11 mouse cellular contexts compared by ENCODE assay signal in genomic region chr6:42612218-42612617, GRCm38 (mm10). TPM values are rescaled to one million over a fixed set of nuclear protein-coding genes. Genes with fewer than 3 reads are reported as not detected.
A peak's percentile ranks its signal among the peaks of the same experiment; 100 is the strongest.
DNase-seq lines count a peak whose midpoint lies in the region; ATAC-seq and TF ChIP-seq lines count a peak whose summit lies in the region.
"Had no signal": no experiment of that assay in that cellular context is flagged by ENCODE, and none has a peak within 500 bp of the region (broad histone marks: within the 10 kb centered on the region; RNA-seq: fewer than 3 reads in every experiment).

No protein-coding gene starts in this region.

- no peak overlapping the region for H3K9ac ChIP-seq in heart, postnatal 0 days (replicated peaks; ENCODE audit: low read depth, low read length)
- no peak overlapping the region for H3K9ac ChIP-seq in midbrain, embryonic 13.5 days (replicated peaks)
- no peak overlapping the region for H3K9ac ChIP-seq in stomach, postnatal 0 days (ENCODE audit: low read length)
- H3K9ac ChIP-seq: neural tube, embryonic 12.5 days had no signal

- peak; percentile 17 for DNase-seq in heart, postnatal 0 days (ENCODE audit: low spot score)
- DNase-seq in heart, postnatal 25 days (ENCODE audit: low spot score): no peak
- DNase-seq in midbrain, embryonic 10.5 days (ENCODE audit: low spot score): no peak
- peak; percentile 41 for DNase-seq in brain, embryonic 14.5 days (ENCODE audit: low read depth)
- no peak for DNase-seq in stomach, postnatal 0 days (ENCODE audit: low spot score)

- intact Hi-C loops in heart, postnatal 25 days (cut with DNase I): loop anchor here (10.0 kb wide), 1 partner anchor 253 kb away; no protein-coding TSS in a partner anchor

- TF ChIP-seq POLR2A in brain, embryonic 14.5 days (IDR thresholded peaks at IDR 0.05; ENCODE audit: borderline replicate concordance, extremely low read depth, insufficient read depth, insufficient read length, poor library complexity, severe bottlenecking): no peak

- H3K36me3 ChIP-seq in heart, postnatal 0 days (replicated peaks; ENCODE audit: control insufficient read depth, insufficient read depth, low read length): no peaks in the 10 kb centered on the region
- no peaks in the 10 kb centered on the region for H3K36me3 ChIP-seq in midbrain, embryonic 13.5 days
- H3K36me3 ChIP-seq in midbrain, embryonic 10.5 days: no peaks in the 10 kb centered on the region
- H3K36me3 ChIP-seq in stomach, postnatal 0 days (ENCODE audit: control insufficient read depth, insufficient read depth, low read length): no peaks in the 10 kb centered on the region
- H3K36me3 ChIP-seq: neural tube, embryonic 12.5 days had no signal

- peak; percentile 60 for TF ChIP-seq CTCF in heart, postnatal 0 days (IDR thresholded peaks at IDR 0.05; ENCODE audit: low read depth)
- peak; percentile 49; the same call in 1 of the 2 replicates for TF ChIP-seq CTCF in brain, embryonic 14.5 days (IDR thresholded peaks at IDR 0.05; ENCODE audit: borderline replicate concordance, extremely low read depth, insufficient read depth, insufficient read length)
- peak; percentile 76 for TF ChIP-seq CTCF in stomach, postnatal 0 days (IDR thresholded peaks at IDR 0.05; ENCODE audit: low read depth)

- no peak for TF ChIP-seq EP300 in heart, postnatal 0 days (IDR thresholded peaks at IDR 0.05; ENCODE audit: low read depth)
- TF ChIP-seq EP300 in stomach, postnatal 0 days (optimal IDR thresholded peaks at IDR 0.05): no peak

- no peaks in the 10 kb centered on the region for H3K27me3 ChIP-seq in heart, postnatal 0 days (ENCODE audit: control insufficient read depth, insufficient read depth, low read length)
- H3K27me3 ChIP-seq in midbrain, embryonic 13.5 days: no peaks in the 10 kb centered on the region
- H3K27me3 ChIP-seq in midbrain, embryonic 10.5 days (ENCODE audit: low read depth, poor library complexity, severe bottlenecking): no peaks in the 10 kb centered on the region
- H3K27me3 ChIP-seq in stomach, postnatal 0 days (ENCODE audit: control insufficient read depth, insufficient read depth, low read length): no peaks in the 10 kb centered on the region
- H3K27me3 ChIP-seq: neural tube, embryonic 12.5 days had no signal

- H3K4me3 ChIP-seq in heart, postnatal 0 days (ENCODE audit: low read depth, low read length): no peak overlapping the region
- no peak overlapping the region for H3K4me3 ChIP-seq in midbrain, embryonic 13.5 days (replicated peaks)
- H3K4me3 ChIP-seq in midbrain, embryonic 10.5 days: no peak overlapping the region
- no peak overlapping the region for H3K4me3 ChIP-seq in stomach, postnatal 0 days (ENCODE audit: low read depth, low read length)
- H3K4me3 ChIP-seq: neural tube, embryonic 12.5 days had no signal

- no peaks in the 10 kb centered on the region for H3K4me1 ChIP-seq in heart, postnatal 0 days (ENCODE audit: control insufficient read depth, insufficient read depth)
- H3K4me1 ChIP-seq in midbrain, embryonic 13.5 days (replicated peaks): no peaks in the 10 kb centered on the region
- H3K4me1 ChIP-seq in midbrain, embryonic 10.5 days: no peaks in the 10 kb centered on the region
- H3K4me1 ChIP-seq in stomach, postnatal 0 days (replicated peaks; ENCODE audit: control insufficient read depth, insufficient read depth): no peaks in the 10 kb centered on the region
- H3K4me1 ChIP-seq: neural tube, embryonic 12.5 days had no signal

- H3K9me3 ChIP-seq in heart, postnatal 0 days (replicated peaks; ENCODE audit: control insufficient read depth, low read length): no peaks in the 10 kb centered on the region
- no peaks in the 10 kb centered on the region for H3K9me3 ChIP-seq in midbrain, embryonic 13.5 days
- H3K9me3 ChIP-seq in midbrain, embryonic 10.5 days (replicated peaks): no peaks in the 10 kb centered on the region
- H3K9me3 ChIP-seq in stomach, postnatal 0 days (ENCODE audit: control insufficient read depth, low read length): no peaks in the 10 kb centered on the region
- H3K9me3 ChIP-seq: neural tube, embryonic 12.5 days had no signal

- no peak overlapping the region for H3K4me2 ChIP-seq in heart, postnatal 0 days (ENCODE audit: low read depth, low read length)
- no peak overlapping the region for H3K4me2 ChIP-seq in midbrain, embryonic 13.5 days (replicated peaks)
- H3K4me2 ChIP-seq in stomach, postnatal 0 days (replicated peaks; ENCODE audit: low read depth): no peak overlapping the region
- H3K4me2 ChIP-seq: neural tube, embryonic 12.5 days had no signal

- no peak for ATAC-seq in heart, postnatal 0 days (ENCODE audit: insufficient read depth, low read depth)
- ATAC-seq in midbrain, embryonic 13.5 days: 0 out of 2 replicates have a peak, but pooled peaks have one; percentile 43
- ATAC-seq in stomach, postnatal 0 days (ENCODE audit: low FRiP score, low TSS enrichment): no peak
- ATAC-seq in activated CD4-positive, CD25-positive, alpha-beta regulatory T cell, adult 4 months: no peak

- H3K27ac ChIP-seq in heart, postnatal 0 days (ENCODE audit: low read depth): no peak overlapping the region
- no peak overlapping the region for H3K27ac ChIP-seq in midbrain, embryonic 13.5 days
- H3K27ac ChIP-seq in midbrain, embryonic 10.5 days (replicated peaks): no peak overlapping the region
- H3K27ac ChIP-seq in stomach, postnatal 0 days (replicated peaks): no peak overlapping the region
- H3K27ac ChIP-seq: neural tube, embryonic 12.5 days had no signal

RNA-seq across cellular contexts. Expression of gene Tcaf3, which starts 14.7 kb away (rescaled TPM):
- not detected in 2 replicates for total RNA-seq in heart, postnatal 0 days (2014; rRNA removed; ENCODE audit: low replicate concordance)
- polyA plus RNA-seq in heart, postnatal 0 days (2015; fragmentation: Nextera tagmentation; extraction: Ambion mirVana): not detected in 2 replicates
- total RNA-seq in heart, postnatal 25 days (2021): not detected
- polyA plus RNA-seq in midbrain, embryonic 13.5 days (2015; fragmentation: Nextera tagmentation; extraction: Ambion mirVana): not detected in 2 replicates
- polyA plus RNA-seq in midbrain, embryonic 10.5 days (2016; fragmentation: Nextera tagmentation; extraction: Ambion mirVana): not detected in 2 replicates
- polyA plus RNA-seq in brain, embryonic 14.5 days (2012; rRNA removed): not detected in 2 replicates
- not detected in 2 replicates for polyA plus RNA-seq in stomach, postnatal 0 days (2015; fragmentation: Nextera tagmentation; extraction: Ambion mirVana)
- not detected for polyA plus RNA-seq in activated CD4-positive, CD25-positive, alpha-beta regulatory T cell, adult 4 months (2017; shearing (Covaris generic))
- total RNA-seq: adrenal gland, postnatal 36 days; gastrocnemius, adult 8-10 months had no signal
- polyA plus RNA-seq: neural tube, embryonic 12.5 days; testis, adult 2 months had no signal

RNA-seq across cellular contexts. Expression of gene Tcaf2, which starts 32.8 kb away (rescaled TPM):
- 2.0 and 2.7 TPM in 2 replicates for total RNA-seq in heart, postnatal 0 days (2014; rRNA removed; ENCODE audit: low replicate concordance)
- 1.2 and 1.5 TPM in 2 replicates for polyA plus RNA-seq in heart, postnatal 0 days (2015; fragmentation: Nextera tagmentation; extraction: Ambion mirVana)
- 1 to 10 TPM; 3.3 to 3.6 TPM for total RNA-seq in heart, postnatal 25 days (2021)
- polyA plus RNA-seq in midbrain, embryonic 13.5 days (2015; fragmentation: Nextera tagmentation; extraction: Ambion mirVana): 1.9 and 2.3 TPM in 2 replicates
- polyA plus RNA-seq in midbrain, embryonic 10.5 days (2016; fragmentation: Nextera tagmentation; extraction: Ambion mirVana): 3.9 and 4.2 TPM in 2 replicates
- polyA plus RNA-seq in brain, embryonic 14.5 days (2012; rRNA removed): 0.79 and 1.6 TPM in 2 replicates
- 10.0 and 11.5 TPM in 2 replicates for polyA plus RNA-seq in stomach, postnatal 0 days (2015; fragmentation: Nextera tagmentation; extraction: Ambion mirVana)
- polyA plus RNA-seq in activated CD4-positive, CD25-positive, alpha-beta regulatory T cell, adult 4 months (2017; shearing (Covaris generic)): not detected

Comparison
In these comparisons a context has a peak if more than half of its experiments do, and no peak if none do; other contexts are left out.
1. DNase-seq: peak in heart, postnatal 0 days (single experiment) and brain, embryonic 14.5 days (single experiment); none in heart, postnatal 25 days (single experiment), midbrain, embryonic 10.5 days (single experiment) and stomach, postnatal 0 days (single experiment).
2. Peak in every context shown above with its lines, with median percentiles within 50 percentile points of each other: CTCF ChIP-seq.